Mouse (Mus musculus) cerebellum, postnatal 36 days (tissue): Measurements from ENCODE around the gene Iqck.

ENCODE experiments used
- DNase-seq, 2 experiments: peaks; one replicate each; pipeline ENCODE4 v3.0.0; 2021 to 2022; ENCODE audit warnings: mixed read lengths in 2 of 2

Iqck gene

GRCm38 (mm10) chr7:118953626-118954282, 98.2 kb downstream of the Iqck start:
- no peak for DNase-seq

DNA sequence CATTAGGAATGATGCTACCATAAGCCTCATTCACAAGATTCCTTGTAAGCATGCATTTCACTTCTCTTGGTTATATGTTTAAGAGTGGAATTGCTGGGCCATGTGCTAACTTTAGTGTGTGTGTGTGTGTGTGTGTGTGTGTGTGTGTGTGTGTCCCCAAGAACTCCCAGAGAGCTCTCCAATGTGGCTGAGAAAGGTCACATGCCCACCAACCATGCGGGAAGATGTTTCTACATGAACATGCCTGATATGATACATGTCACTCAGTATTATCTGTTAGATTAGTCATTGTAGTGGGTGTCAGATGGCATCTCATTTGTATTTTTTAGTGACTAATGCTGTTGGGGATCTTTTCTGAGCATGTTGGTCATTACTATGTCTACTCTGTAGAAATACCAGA, 99.4 kb downstream of the Iqck start:
- DNase-seq, result no peak

DNA sequence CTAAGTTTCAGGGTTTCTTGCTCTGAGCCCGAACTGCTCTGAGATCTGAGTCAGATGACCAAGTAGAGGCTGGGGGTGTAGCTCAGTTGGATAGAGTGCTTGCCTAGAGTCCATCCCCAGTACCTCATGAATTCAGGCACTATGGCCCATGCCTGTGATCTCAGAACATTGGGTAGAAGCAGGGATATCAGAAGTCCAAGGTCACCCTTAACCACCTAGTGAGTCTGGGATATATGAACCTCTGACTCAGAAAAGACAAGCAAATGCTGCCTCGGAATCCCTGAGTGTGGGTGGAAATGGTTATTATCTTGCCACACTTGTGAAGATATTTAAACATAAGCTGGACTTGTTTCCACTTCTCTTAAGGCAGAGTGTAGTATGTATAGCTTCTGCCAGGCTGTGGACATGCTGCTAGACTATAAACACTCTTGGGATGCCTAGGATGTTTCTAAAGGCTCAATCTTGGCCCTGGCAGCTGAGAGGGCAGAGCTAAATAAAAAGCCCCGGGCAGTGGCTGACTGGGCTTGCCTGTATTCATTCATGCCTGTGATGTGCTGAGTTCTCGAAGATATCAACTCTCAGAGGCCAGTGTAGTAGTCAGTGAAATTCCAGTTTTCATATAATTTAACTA, 101.2 kb downstream of the Iqck start:
- DNase-seq, result no peak

- DNase-seq, result no peak
These were observed 103.7 kb downstream of the Iqck start for GRCm38 (mm10) chr7:118959209-118959608.

DNA sequence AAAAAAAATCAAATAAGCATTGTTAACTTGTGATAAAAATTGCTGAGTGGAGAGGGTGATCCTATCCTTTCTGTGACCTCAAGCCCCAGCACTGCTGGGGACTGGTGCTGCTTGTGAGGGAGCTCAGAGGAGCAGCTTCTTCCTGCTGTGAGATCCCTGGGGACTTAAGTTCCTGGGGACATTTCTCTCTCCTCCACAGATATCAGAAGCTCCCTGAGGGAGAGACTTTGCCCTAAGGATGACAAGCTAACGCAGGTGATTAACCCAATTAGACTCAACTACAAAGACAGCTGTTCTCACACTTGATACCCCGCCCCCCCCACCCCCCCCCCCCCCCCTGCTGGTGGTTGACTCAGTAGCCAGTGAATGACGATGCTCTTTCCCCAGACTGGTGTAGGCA, 109.2 kb downstream of the Iqck start:
- DNase-seq, result no peak

DNA sequence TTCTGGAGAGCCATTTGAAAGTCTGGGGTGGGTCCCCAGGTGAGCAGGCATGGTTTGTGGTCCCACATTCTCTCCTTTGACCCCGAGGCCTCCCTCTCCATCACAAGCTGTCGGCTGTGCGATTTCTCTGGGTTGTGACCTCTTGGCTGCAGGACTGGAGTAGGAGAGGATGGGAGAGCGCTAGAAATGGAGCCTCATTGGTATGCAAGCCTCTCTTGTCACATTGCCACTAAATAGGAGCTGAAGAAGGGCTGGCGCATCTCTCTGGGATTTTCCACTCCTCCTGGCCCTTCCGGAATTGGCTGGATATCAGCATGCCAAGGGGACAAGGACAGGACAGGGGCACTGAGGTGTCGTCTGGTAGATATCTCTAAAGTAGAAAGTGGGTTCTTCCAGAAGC, 109.6 kb downstream of the Iqck start:
- DNase-seq, result no peak

GRCm38 (mm10) chr7:118968870-118969269, 113.3 kb downstream of the Iqck start:
- no peak for DNase-seq

DNA sequence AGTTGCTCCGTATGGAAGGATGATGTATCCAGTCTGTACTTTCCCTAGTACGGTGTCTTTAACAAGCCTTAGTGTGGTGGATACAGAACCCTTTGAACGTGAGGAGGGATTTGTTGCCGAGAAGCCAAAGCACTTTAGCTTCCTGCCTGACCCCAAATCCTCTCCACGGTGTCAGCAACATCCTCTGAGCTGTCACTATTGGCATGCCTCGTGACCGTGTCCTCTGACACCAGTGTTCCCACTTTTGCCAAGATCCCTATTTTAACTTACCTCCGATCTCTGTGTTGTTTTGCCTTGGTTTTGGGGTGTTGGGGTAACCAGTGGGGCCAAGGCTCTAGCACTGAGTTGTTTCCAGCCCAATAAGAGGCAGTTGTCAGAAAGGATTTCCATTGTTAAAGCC, 115.9 kb downstream of the Iqck start:
- DNase-seq, result no peak

DNA sequence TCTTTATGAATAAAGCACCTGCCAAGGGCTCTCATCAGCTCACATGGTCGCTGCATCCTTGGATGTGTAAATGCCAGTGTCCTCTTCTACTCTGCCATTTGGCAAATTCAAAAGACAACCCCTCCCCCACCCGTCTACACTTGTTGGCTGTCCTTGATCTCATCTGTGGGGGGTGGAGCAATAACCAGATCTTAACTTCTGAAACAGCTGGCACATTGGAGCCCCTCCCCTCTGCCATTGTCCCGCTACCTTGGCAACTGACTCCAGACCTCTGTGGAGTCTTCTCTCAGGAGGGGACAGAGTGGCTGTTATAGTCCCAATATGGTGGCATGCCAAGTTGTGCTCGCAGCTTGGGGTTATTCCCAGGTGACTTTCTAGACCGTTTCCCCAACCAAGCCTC, 116.8 kb downstream of the Iqck start:
- DNase-seq, result no peak

GRCm38 (mm10) chr7:118973377-118973776, 117.8 kb downstream of the Iqck start:
- DNase-seq, result no peak

DNA sequence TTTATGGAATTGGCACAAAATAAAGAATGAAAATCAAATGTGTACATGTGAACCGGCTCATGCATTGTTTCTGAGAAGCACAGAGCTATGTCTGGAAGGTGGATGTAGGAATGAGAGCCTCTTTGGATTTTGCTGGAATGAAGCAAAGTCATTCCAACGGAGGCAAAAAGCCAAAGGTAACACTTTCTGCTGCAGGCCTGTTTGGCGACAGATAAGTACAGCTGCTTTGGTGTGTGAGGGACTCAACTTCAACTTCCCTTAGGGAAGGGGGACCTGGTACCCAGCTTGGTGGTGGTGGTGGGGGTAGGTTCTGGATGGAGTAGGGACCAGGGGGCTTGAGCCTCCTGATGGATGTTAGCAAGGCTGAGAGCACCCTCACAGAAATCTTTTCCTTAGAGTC, 120.3 kb downstream of the Iqck start:
- DNase-seq, result no peak

DNA sequence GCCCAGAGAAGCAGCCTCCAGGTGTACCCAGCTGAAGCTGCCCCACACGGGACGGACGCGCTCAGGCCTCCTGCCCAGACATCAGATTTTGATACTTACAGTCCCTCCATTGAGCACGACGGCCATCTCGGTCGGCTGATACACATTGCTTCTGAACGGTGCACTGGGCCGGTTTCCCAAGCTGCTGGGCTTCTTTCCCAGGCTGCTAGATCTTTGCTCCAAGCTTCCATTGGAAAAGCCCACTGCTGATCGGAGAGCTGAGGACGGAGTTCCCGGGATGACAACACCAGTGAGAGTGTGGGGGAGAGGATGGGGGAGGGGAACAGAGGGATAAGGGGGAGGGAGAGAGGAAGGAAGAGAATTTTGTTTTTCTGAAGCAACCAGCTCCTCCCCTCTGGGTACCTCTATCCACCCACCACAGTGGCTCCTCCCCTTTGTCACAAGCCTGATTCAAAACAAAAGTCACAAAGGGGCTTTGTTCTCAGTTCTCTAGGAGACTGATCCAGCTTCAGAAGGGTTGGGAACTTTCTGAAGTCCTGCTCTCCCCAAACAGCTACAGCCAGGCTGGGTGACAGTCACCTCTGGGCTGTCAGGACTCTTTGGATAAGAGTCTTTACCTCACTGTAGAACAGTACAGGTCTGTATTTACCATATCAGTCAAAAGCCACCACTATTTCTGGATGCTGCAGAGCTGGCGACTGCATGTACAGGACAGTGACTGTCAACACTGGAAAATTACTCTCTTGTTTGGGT, 121.0 kb downstream of the Iqck start:
- peak; percentile 69 to 70 for DNase-seq

DNA sequence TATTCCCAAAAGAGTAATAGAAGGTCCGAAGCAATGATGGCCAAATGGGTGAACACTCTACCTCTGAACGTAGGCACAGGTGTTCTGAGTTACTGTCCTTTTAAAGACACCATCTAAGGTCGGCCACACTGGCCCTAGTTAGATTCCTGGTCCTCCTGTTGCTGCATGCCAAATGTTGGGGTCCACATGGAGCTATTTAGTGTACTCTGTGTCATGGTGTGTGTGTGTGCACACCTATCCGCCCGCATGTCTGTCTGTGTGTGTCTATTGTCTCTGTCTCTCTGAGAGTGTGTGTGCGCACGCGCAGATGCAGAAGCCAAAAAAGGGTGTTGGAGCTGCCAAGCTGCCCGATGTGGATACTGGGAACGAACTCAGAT, 121.6 kb downstream of the Iqck start:
- DNase-seq, result no peak

GRCm38 (mm10) chr7:118979121-118979520, 123.6 kb downstream of the Iqck start:
- no peak for DNase-seq

- peak; percentile 82 to 87 for DNase-seq
These were observed 124.2 kb downstream of the Iqck start for GRCm38 (mm10) chr7:118979708-118980107.

DNA sequence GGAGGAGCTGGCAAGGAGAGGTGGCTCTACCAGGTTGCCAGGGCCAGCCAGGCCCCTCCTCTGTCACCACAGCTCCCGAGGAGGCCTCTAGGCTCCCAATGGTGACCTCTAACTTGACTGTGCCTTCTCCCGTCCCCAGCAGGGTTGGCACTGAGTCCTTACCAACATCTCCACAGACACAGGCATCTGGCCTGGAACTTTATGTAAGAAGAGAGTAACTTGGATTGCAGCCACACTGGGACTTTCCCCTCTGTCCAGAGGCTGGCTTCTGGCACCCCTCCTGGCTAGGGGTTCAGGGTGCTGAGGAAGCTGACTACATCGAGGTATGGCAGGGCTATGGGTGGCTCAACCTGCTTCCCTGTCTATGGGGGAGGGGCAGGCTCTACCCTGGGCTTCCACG, 125.8 kb downstream of the Iqck start:
- DNase-seq, result no peak

DNA sequence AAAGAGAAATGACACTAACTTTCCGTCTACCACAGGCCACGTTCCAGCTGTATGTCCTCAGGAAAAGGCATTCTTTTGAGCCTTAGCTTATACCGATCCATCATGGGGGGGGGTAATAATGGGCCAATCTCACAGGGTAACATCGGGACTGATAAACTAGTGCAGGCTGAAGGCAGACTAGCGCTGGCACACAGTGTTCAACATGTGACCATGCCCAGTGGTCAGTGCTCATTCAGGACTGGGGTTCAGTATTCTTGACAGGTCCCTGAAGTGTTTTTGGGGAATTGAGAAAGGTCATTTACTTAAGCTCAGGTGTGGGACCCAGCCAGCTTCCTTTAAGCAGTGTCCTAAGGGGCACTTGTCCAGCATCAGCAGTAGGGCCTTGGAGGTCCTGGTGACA, 126.3 kb downstream of the Iqck start:
- DNase-seq, result no peak

GRCm38 (mm10) chr7:118982586-118982985, 127.0 kb downstream of the Iqck start:
- DNase-seq, result no peak

DNA sequence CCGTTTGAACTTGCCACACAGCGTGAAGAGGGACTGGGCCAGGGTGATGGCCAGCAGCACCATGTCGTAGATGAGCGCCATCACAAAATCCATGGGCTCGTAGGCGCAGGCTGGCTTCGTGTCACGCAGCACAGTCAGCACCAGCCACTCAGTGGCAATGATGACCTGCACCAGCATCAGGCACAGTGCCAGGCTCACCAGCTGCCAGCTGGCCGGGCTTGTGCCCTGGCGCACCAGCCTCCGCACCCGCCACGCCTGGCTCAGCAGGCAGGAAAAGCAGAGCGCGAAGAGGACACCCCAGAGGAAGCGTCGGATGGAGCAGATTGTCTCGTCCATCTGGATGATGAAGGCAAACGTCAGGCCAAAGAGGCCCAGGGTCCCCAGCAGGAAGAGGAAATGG, 128.4 kb downstream of the Iqck start:
- peak; percentile 94 to 96 for DNase-seq

GRCm38 (mm10) chr7:118985786-118986185, 130.2 kb downstream of the Iqck start:
- DNase-seq, result peak in 1 of 2 experiments; percentile 8

GRCm38 (mm10) chr7:118986369-118986768, 130.8 kb downstream of the Iqck start:
- no peak for DNase-seq

GRCm38 (mm10) chr7:118989275-118989856, 133.8 kb downstream of the Iqck start:
- peak in 1 of 2 experiments; percentile 5 for DNase-seq

- DNase-seq, result peak in 1 of 2 experiments; percentile 5
These were observed 134.7 kb downstream of the Iqck start for GRCm38 (mm10) chr7:118990282-118990681.
